Mouse (Mus musculus): Measurements from ENCODE around the gene Arl15. TPM values are rescaled to one million over a fixed set of nuclear protein-coding genes. Genes with fewer than 3 reads are reported as not detected.

Arl15 gene
- polyA plus RNA-seq, 1 experiment from 2014 or later: 19.7 TPM

DNA sequence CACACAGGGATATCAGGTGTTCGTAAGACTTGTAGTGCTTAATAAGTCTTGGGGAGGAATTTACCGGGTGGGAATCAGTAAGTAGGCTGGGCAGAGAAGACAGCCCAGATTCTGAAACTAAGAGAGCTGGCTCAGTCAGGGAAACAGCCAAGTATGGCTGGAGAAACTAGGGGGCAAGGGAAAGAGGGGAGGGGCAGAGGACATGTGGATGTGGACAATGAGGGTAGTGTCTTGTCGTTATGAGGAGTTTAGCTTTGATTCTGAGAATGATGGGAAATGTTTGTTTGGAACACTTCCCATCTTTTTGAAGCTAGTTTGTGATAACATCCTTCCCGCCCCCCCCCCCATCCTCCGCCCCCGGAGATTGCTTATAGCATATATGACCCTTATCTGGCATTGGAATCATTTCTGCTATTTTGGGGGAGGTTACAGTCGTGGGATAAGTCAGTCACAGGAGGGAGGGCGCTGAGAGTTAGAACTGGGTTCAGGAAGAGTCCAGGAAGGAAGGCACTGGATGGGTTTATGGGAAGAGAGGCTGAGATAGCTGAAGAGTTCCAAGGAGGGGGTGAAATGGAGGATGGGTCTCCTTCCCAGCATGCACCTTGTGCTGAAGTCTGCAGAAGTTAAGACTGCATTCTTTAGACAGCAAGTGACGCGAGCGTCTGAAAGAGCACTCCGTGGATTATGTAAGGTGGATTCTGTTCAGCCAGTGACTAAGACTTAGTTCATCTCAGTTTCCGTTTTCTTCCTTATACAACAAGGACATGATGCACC lies 57.5 kb downstream of the Arl15 start:
- Histone ChIP-seq H3K27me3 (replicated peaks; ENCODE audit: control insufficient read depth, insufficient read depth, low read length) (no peaks in the 10 kb centered on the region), H3K4me2 (ENCODE audit: low read length) (no peak overlapping the region), H3K4me1 (replicated peaks; ENCODE audit: control insufficient read depth, insufficient read depth, low read length) (no peaks in the 10 kb centered on the region), H3K9me3 (ENCODE audit: control insufficient read depth, low read length) (no peaks in the 10 kb centered on the region), H3K9ac (replicated peaks; ENCODE audit: low read depth, low read length) (no peak overlapping the region), H3K4me3 (replicated peaks; ENCODE audit: low read length) (no peak overlapping the region), H3K36me3 (ENCODE audit: control insufficient read depth, insufficient read depth) (no peaks in the 10 kb centered on the region), H3K27ac (ENCODE audit: low read length) (no peak overlapping the region)
- 89% methylated on average over 13 of the region's 13 CpGs for WGBS
- ATAC-seq: no peak

GRCm38 (mm10) chr13:113852376-113852666 lies 58.0 kb downstream of the Arl15 start:
- ATAC-seq: no peak
- WGBS: 96% methylated on average over 6 of the region's 6 CpGs

DNA sequence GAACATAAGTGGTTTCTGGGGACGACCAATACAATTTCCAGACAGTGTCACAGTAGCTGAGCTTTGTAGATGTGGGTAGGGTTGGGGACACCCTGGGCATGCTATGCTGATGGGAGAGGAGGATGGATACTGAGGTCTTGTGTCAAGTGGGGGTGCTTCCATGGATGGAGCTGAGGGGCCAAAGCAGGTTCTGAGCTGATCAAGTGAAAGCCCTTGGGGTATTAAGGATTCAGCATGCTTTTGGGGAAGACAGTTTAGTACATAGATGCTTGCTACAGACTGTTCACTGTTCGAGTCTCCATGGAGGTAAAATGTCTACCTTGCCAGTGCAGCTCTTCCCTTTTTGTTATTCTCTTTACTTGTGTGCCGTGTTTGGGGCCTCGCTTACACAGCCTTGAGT lies 59.8 kb downstream of the Arl15 start:
- Histone ChIP-seq H3K27me3 (replicated peaks; ENCODE audit: control insufficient read depth, insufficient read depth, low read length) (no peaks in the 10 kb centered on the region), H3K4me1 (replicated peaks; ENCODE audit: control insufficient read depth, insufficient read depth, low read length) (peaks cover 3% of the 10 kb centered on the region; the same call in 1 of the 2 replicates), H3K9ac (replicated peaks; ENCODE audit: low read depth, low read length) (no peak overlapping the region), H3K9me3 (ENCODE audit: control insufficient read depth, low read length) (no peaks in the 10 kb centered on the region), H3K4me3 (replicated peaks; ENCODE audit: low read length) (no peak overlapping the region), H3K36me3 (ENCODE audit: control insufficient read depth, insufficient read depth) (no peaks in the 10 kb centered on the region), H3K4me2 (ENCODE audit: low read length) (no peak overlapping the region), H3K27ac (ENCODE audit: low read length) (no peak overlapping the region)
- WGBS: 90% methylated on average over 4 of the region's 4 CpGs
- ATAC-seq: no peak

More at GRCm38 (mm10) chr13:113852376-113852666, 58.0 kb downstream of the Arl15 start:
- Histone ChIP-seq H3K36me3 (ENCODE audit: control insufficient read depth, insufficient read depth) (no peaks in the 10 kb centered on the region), H3K4me1 (replicated peaks; ENCODE audit: control insufficient read depth, insufficient read depth, low read length) (no peaks in the 10 kb centered on the region), H3K9me3 (ENCODE audit: control insufficient read depth, low read length) (no peaks in the 10 kb centered on the region), H3K4me2 (ENCODE audit: low read length) (no peak overlapping the region), H3K4me3 (replicated peaks; ENCODE audit: low read length) (no peak overlapping the region), H3K27ac (ENCODE audit: low read length) (no peak overlapping the region), H3K27me3 (replicated peaks; ENCODE audit: control insufficient read depth, insufficient read depth, low read length) (no peaks in the 10 kb centered on the region), H3K9ac (replicated peaks; ENCODE audit: low read depth, low read length) (no peak overlapping the region)

- no peak for ATAC-seq
- H3K27ac ChIP-seq (ENCODE audit: low read length): no peak overlapping the region
- H3K4me3 ChIP-seq (replicated peaks; ENCODE audit: low read length): no peak overlapping the region
- no peak overlapping the region for H3K4me2 ChIP-seq (ENCODE audit: low read length)
- H3K27me3 ChIP-seq (replicated peaks; ENCODE audit: control insufficient read depth, insufficient read depth, low read length): no peaks in the 10 kb centered on the region
- H3K4me1 ChIP-seq (replicated peaks; ENCODE audit: control insufficient read depth, insufficient read depth, low read length): peaks cover 4% of the 10 kb centered on the region; the same call in 1 of the 2 replicates
- no peaks in the 10 kb centered on the region for H3K9me3 ChIP-seq (ENCODE audit: control insufficient read depth, low read length)
- H3K9ac ChIP-seq (replicated peaks; ENCODE audit: low read depth, low read length): no peak overlapping the region
- H3K36me3 ChIP-seq (ENCODE audit: control insufficient read depth, insufficient read depth): no peaks in the 10 kb centered on the region
- 76% methylated on average over 13 of the region's 13 CpGs for WGBS
Observed at GRCm38 (mm10) chr13:113854551-113855312, 60.4 kb downstream of the Arl15 start.

- H3K4me1 ChIP-seq (replicated peaks; ENCODE audit: control insufficient read depth, insufficient read depth, low read length): peaks cover 4% of the 10 kb centered on the region; the same call in 1 of the 2 replicates
- H3K36me3 ChIP-seq (ENCODE audit: control insufficient read depth, insufficient read depth): no peaks in the 10 kb centered on the region
- H3K27me3 ChIP-seq (replicated peaks; ENCODE audit: control insufficient read depth, insufficient read depth, low read length): no peaks in the 10 kb centered on the region
- no peak overlapping the region for H3K4me2 ChIP-seq (ENCODE audit: low read length)
- no peak overlapping the region for H3K4me3 ChIP-seq (replicated peaks; ENCODE audit: low read length)
- no peaks in the 10 kb centered on the region for H3K9me3 ChIP-seq (ENCODE audit: control insufficient read depth, low read length)
- WGBS: 81% methylated on average over 4 of the region's 4 CpGs
- no peak overlapping the region for H3K9ac ChIP-seq (replicated peaks; ENCODE audit: low read depth, low read length)
- ATAC-seq: no peak
- no peak overlapping the region for H3K27ac ChIP-seq (ENCODE audit: low read length)
Observed at GRCm38 (mm10) chr13:113856946-113857345, 62.6 kb downstream of the Arl15 start.

GRCm38 (mm10) chr13:113858667-113859391 lies 64.5 kb downstream of the Arl15 start:
- Histone ChIP-seq H3K27ac (ENCODE audit: low read length) (no peak overlapping the region), H3K4me3 (replicated peaks; ENCODE audit: low read length) (no peak overlapping the region), H3K4me2 (ENCODE audit: low read length) (no peak overlapping the region), H3K4me1 (replicated peaks; ENCODE audit: control insufficient read depth, insufficient read depth, low read length) (peaks cover 4% of the 10 kb centered on the region; the same call in 1 of the 2 replicates), H3K36me3 (ENCODE audit: control insufficient read depth, insufficient read depth) (no peaks in the 10 kb centered on the region), H3K27me3 (replicated peaks; ENCODE audit: control insufficient read depth, insufficient read depth, low read length) (no peaks in the 10 kb centered on the region), H3K9ac (replicated peaks; ENCODE audit: low read depth, low read length) (no peak overlapping the region), H3K9me3 (ENCODE audit: control insufficient read depth, low read length) (no peaks in the 10 kb centered on the region)
- WGBS: 66% methylated on average over 13 of the region's 13 CpGs
- peak; percentile 41; the same call in 1 of the 2 replicates for ATAC-seq

- H3K4me2 ChIP-seq (ENCODE audit: low read length): no peak overlapping the region
- no peak overlapping the region for H3K9ac ChIP-seq (replicated peaks; ENCODE audit: low read depth, low read length)
- H3K27ac ChIP-seq (ENCODE audit: low read length): no peak overlapping the region
- no peaks in the 10 kb centered on the region for H3K36me3 ChIP-seq (ENCODE audit: control insufficient read depth, insufficient read depth)
- no peak overlapping the region for H3K4me3 ChIP-seq (replicated peaks; ENCODE audit: low read length)
- H3K27me3 ChIP-seq (replicated peaks; ENCODE audit: control insufficient read depth, insufficient read depth, low read length): no peaks in the 10 kb centered on the region
- H3K4me1 ChIP-seq (replicated peaks; ENCODE audit: control insufficient read depth, insufficient read depth, low read length): peaks cover 4% of the 10 kb centered on the region; the same call in 1 of the 2 replicates
- WGBS: 75% methylated on average over 11 of the region's 11 CpGs
- H3K9me3 ChIP-seq (ENCODE audit: control insufficient read depth, low read length): no peaks in the 10 kb centered on the region
- no peak for ATAC-seq
Observed at GRCm38 (mm10) chr13:113859392-113859776, 65.1 kb downstream of the Arl15 start.

DNA sequence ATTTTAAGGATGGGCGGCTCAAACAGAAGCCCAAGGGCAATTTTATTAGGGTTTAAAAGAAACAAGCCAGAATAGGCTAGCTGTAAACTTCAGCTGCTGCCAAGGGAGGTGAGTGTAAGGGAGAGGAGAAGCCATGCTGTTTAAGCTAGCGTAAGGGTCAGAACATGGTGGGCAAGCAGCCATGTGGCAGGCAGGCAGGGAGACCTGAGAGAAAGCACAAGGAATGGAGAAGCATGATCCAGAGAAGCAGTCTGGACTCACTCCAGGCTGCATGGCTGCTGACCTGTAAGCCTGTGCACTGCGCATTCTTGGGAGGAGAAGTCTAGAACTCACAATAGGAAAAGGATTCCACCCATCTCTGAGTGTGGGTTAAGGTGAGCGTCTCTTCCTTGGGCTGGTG lies 66.5 kb downstream of the Arl15 start:
- H3K9ac ChIP-seq (replicated peaks; ENCODE audit: low read depth, low read length): no peak overlapping the region
- no peak overlapping the region for H3K4me2 ChIP-seq (ENCODE audit: low read length)
- no peak overlapping the region for H3K4me3 ChIP-seq (replicated peaks; ENCODE audit: low read length)
- ATAC-seq: no peak
- peaks cover 4% of the 10 kb centered on the region; the same call in 1 of the 2 replicates for H3K4me1 ChIP-seq (replicated peaks; ENCODE audit: control insufficient read depth, insufficient read depth, low read length)
- H3K27me3 ChIP-seq (replicated peaks; ENCODE audit: control insufficient read depth, insufficient read depth, low read length): no peaks in the 10 kb centered on the region
- H3K36me3 ChIP-seq (ENCODE audit: control insufficient read depth, insufficient read depth): no peaks in the 10 kb centered on the region
- no peaks in the 10 kb centered on the region for H3K9me3 ChIP-seq (ENCODE audit: control insufficient read depth, low read length)
- WGBS: 70% methylated on average over 4 of the region's 4 CpGs
- no peak overlapping the region for H3K27ac ChIP-seq (ENCODE audit: low read length)

- Histone ChIP-seq H3K27ac (ENCODE audit: low read length) (no peak overlapping the region), H3K4me1 (replicated peaks; ENCODE audit: control insufficient read depth, insufficient read depth, low read length) (peaks cover 4% of the 10 kb centered on the region; the same call in 1 of the 2 replicates), H3K36me3 (ENCODE audit: control insufficient read depth, insufficient read depth) (no peaks in the 10 kb centered on the region), H3K9ac (replicated peaks; ENCODE audit: low read depth, low read length) (no peak overlapping the region), H3K4me2 (ENCODE audit: low read length) (no peak overlapping the region), H3K27me3 (replicated peaks; ENCODE audit: control insufficient read depth, insufficient read depth, low read length) (no peaks in the 10 kb centered on the region), H3K4me3 (replicated peaks; ENCODE audit: low read length) (no peak overlapping the region), H3K9me3 (ENCODE audit: control insufficient read depth, low read length) (no peaks in the 10 kb centered on the region)
- 91% methylated on average over 9 of the region's 9 CpGs for WGBS
- no peak for ATAC-seq
Observed at GRCm38 (mm10) chr13:113861231-113861630, 66.9 kb downstream of the Arl15 start.
